Mouse (Mus musculus): ENCODE results near the gene Atp2b1.

The Atp2b1 gene

DNA sequence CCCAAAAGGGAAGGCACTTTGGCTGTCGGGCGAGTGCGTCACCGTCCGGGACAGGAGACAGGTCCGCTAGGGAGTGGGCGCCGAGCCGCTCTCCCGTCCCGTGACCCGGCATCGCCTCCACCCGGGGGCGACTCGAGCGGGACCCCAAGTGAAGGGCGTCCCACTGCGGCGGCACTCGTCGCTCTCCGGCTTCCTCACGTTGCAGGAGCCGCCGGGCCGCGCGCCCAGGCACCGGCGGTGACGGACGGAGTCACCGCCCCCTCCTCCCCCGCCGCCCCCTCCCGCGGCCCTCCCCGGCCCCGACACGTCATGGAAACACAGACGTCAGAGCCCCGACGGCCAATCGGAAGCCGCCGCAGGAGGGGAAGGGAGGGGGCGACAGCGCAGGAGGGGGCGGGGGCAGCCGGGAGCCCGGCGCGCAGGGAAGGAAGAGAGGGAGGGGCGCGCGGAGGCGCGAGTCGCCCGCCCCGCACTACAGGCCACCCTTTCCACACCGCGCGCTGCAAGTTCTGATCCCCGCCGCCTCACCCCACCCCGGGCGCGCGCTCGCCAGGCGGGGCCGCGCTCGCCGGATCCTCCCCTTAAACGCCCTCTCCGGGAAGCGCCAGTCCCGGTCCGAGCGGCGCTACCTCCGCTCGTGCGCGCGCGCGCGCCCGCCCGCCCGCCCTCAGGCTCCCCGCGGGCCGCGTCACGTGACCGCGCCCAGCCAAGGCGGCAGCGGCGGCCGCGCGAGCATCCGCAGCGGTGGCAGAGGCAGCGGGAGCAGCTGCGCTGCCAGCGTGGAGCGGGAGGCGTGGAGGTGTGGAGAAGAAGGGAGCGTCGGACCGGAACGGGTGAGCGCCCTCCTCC is at the start of gene Atp2b1:
TSS of gene Atp2b1 (plus strand) at position 446 of the 849 bp plus-strand sequence.
- DNase-seq (ENCODE audit: low spot score in 2 of 2): peak; percentile 96 to 98

DNA sequence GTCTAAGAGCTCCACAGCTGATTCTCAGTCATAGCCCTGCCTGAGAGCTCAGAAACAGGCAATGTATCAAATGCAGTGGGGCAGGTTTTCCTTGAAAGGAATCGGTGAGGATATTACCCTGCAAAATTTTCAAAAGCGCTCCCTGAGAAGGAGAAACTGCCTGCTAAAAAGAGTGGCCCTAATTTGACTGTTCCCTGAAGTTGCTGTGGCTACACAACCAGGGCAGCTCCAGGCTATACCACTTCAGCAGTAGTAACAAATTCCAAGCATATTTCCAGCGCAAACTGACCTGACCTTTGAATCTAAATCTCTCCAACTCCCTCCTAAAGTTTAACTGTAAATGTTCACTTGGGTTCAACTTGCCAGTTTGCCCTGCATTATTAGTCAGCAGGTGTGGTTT is 49.4 kb upstream of the Atp2b1 start:
- DNase-seq (ENCODE audit: low spot score in 2 of 2): no peak

DNA sequence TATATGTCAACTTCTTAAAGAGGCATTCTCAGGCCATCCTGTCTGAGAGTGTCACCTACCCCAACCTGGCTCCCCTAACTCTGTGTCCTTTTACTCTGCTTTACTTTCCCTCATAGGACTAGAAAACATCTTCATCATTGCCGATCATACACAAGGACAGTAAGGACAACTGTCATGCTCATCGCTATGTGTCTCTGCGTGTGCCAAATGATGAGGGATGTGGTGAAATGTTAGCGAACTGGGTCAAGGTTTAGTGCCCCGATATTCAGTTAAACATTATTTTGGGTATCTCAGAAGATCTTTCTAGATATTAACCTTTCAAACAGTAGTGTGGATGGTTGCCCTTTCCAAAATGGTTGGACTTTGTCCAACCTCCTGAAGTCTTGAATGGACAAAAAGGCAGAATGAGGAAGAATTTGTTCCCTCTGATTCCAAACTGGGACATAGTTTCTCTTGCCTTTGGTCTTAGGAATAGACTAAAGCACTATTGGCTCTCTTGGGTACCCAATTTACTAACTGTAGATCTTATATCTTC is 47.3 kb upstream of the Atp2b1 start:
- DNase-seq (ENCODE audit: low spot score in 2 of 2): no peak

DNA sequence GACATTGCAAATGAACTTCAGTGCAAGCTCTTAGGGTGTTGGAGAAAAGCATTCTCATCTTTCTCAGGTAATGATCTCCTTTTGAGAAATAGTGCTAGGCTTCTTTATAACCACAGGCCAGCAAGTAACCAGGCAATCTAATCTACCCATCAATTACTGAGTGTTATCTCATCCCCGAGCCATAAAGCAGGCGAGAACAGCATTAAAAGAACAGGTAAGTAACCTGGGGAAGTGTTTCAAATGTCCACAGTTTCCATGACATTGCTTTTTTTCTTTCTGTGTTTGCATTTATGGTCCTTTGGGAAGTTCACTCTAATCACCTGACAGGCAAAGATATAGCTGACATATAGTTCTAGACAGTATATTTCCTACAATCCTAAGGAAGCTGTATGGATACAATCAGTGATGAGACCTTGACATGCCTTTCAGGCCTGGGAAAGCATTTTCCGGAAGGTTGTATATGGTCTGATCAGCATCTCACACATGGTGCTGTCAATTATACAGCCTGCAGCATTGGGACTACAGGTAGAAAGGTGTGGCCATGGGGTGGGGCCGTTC is 45.8 kb upstream of the Atp2b1 start:
- DNase-seq (ENCODE audit: low spot score in 2 of 2): no peak

DNA sequence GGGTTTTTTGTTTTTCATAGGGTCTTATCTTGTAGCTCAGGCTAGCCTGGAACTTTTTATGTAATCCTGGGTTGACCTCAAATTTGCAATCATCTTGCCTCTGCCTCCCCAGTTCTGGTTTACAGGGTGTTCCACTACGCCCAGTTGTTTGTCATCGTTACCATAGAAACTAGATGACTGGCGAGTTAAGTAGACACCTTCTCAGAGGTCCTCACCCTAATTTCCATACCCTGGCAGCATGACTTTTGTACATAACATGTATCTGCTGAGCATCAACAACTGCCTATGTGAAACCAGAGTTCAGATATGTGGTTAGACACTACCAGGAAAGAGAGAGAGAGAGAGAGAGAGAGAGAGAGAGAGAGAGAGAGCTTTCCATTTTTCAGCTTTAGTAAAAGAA is 36.4 kb upstream of the Atp2b1 start:
- DNase-seq (ENCODE audit: low spot score in 2 of 2): no peak

DNA sequence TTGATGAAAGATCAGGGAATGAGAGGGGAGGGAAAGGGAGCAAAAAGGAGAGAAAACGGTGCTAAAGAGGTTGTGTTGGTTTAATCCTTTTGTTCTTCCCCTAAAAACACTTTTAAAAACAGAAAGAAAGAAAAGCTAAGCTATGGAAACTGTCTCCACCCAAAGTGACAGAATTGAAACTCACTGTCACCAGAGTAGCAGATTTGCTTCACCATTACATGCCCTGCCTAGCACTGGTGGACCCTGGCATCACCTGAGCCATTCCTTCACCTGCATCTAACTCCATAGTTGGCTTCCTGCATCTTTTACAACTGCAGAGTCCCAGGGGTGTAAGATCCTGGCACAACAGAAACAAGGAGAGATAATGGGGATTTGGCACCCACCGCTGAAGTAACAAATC is 35.6 kb upstream of the Atp2b1 start:
- no peak for DNase-seq (ENCODE audit: low spot score in 2 of 2)

DNA sequence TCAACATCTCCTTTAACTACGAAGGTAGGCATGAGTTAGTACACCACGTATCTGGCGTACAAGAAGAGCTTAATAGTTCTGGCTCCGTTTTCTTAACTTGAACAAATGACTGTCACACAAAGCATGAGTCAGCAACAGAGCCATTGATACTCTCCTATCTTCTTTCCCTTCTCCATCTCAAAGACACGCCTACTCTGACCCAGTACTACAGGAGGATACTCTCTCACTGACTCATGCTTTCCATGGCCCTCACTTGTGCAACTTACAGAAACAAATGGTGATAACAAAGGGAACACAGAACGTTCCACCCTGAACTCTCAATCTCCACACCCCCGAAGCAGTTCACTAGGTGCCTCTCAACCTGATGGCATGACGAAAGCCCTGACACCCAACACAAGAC is 34.1 kb upstream of the Atp2b1 start:
- peak; percentile 9 to 19 for DNase-seq (ENCODE audit: low spot score in 2 of 2)

DNA sequence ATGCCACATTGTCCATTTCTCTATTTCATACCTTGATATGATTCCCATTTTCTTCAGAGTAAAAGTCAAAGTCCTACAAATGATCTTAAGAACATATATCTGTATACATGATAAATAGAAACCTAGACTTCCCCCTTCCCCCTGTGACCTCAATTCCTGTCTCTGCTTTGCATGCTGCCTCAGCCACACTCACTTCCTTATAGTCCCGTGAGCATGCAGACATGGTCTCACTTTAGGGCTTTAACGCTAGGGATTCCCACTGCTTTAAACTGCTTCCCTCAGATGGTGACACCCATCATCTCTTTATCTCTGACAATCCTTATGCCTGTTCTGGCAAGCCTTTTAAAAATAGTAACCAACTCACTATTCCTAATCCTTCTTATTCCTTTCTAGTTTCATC is 33.5 kb upstream of the Atp2b1 start:
- DNase-seq (ENCODE audit: low spot score in 2 of 2): peak; percentile 10 to 42

DNA sequence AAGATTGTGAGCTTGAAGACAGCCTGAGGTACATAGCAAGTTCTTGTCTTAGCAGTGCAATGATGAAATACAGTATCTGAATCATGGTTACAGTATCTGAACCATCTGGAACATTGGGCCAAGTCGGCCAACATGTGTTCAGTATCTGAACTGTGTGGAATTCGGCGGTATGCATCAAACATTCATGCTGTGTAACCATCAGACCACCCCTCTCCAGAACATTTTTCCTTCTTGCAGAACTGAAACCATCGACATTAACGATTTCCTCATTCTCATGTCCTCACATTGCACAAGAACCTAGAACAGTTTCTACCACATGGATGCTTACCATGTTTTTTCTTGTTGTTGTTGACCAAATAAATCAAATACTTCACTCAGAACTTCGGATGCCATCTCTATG is 32.7 kb upstream of the Atp2b1 start:
- peak in 1 of 2 experiments; percentile 28 for DNase-seq (ENCODE audit: low spot score in 2 of 2)

DNA sequence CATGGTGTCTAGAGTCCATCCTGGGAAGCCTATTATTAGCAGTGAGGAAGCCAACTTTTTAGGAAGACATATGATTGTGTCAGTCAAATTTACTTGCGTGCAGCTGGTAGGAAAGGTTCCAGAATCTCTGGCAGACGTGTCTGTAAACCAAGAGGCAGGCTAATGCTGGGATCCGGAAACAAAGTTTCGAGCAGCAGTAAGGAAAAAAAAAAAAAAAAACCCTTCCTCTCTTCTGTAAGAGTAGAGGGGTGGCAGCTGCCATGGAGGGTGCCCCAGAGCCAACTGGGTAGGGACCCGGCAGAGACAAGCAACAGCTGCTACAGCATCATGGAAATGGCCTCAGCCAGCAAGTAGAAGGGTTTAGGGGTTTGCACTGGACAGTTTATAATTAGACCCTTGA is 31.6 kb upstream of the Atp2b1 start:
- no peak for DNase-seq (ENCODE audit: low spot score in 2 of 2)

DNA sequence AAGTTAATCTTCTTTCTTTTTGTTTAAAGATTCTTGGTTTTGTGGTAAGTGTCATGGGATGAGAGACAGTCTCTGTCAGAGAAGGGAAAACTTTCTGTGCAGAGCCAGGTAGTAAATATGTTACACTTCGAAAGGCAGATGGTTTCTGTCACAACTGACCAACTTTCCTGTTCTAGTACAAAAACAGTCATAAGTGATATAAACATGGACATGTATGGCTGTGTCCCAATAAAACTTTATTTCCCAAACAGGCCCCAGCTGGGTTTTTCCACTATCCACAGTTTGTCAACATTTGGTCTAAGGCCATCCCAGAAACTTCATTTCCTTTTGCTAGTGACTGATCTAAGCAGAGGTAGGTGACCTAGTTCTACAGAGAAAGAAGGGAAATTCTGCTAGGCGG is 29.8 kb upstream of the Atp2b1 start:
- no peak for DNase-seq (ENCODE audit: low spot score in 2 of 2)

DNA sequence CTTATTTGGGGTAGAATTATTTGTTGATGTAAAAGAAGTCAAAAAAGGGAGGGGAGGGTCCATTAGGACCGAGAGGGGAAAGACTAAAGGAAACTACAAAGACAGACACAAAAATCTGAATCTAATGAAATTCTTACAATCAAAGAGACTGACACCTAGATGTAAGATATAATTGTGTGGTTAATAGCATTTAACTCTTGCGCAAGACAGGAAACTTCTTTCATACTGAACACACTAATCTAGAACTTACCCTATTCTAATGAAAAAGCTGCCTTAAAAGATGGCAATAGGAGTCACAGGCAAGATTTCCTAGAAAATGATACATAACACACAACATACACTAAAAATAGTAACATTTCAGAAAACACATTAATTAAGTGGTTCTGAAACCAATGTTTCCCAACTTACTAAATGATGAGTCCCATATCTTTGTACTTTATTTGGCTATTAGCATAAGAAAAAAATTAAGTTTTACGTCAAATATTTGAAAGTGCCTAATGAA is 27.4 kb upstream of the Atp2b1 start:
- DNase-seq (ENCODE audit: low spot score in 2 of 2): no peak

DNA sequence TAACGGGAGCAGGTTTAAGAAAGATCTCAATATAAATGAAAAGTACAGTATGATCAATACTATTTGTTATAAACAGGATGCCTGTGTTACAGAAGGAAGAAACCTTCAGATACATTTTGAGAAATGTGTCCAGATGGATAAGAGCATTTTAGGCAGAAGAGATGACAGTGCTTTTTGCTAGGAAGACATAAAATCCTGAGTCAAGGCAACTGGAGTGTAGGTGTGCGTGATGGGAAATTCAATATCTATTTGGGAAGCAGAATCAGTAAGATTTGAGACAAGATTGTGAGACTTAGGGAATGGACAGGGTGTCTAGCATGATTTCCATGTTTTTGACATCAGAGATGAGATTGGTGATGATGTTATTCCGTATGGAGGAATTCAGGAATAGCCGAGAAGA is 22.8 kb upstream of the Atp2b1 start:
- no peak for DNase-seq (ENCODE audit: low spot score in 2 of 2)

DNA sequence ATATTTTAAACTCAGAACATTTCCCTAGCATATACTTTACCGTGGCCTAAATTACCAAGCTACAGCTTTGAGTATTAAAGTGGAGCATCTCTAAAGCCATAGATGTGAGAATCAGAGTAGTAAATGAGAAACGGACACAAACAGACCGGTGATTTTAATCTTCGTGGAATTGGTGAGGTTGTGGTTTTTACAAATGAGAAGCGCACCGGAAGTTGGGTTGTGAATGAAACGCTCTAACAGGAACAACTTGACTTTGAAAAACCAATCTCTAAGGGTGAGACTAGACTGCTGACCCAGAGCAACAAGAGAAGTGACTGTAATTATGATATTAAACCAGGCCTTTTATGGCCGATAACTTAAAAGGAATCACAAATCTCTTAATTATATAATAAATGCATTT is 16.7 kb upstream of the Atp2b1 start:
- no peak for DNase-seq (ENCODE audit: low spot score in 2 of 2)

DNA sequence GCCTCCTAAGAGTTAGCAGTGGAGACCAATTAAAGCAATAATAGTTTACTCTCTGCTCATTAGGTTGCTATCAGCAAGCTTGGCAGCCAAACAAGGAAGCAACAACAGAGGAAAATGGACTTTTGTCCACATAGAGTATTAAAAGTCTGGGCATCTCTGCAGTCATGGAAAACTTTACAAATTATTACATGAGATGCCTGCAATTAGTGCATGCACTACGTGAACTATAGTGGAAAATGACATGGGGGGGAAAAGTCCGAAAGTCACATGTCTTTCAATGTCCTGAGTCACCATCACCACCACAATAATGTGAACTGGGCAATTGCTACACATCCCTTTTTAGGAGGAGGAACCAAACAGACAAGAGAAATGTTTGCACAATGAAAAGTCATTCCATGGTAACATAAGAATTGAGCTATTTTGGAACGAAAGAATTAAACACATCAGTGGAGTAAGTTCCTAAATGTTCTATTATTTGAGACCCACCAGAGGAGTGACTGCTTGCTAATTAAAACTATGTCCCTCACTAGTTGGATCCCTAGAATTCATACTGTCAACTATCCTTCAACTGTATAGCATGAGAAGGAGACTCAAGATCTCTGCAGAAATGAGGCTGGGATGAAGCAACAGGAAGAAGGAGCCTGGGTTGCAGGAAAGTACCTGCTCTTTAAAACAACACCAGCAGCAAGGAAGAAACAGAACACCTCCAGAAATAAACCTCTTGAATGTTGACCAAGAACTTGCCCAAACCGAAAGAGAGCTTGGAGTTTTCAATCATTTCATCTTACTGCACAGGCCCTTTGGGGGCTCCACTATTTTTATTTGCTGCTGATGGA is 16.1 kb upstream of the Atp2b1 start:
- peak in 1 of 2 experiments; percentile 15 for DNase-seq (ENCODE audit: low spot score in 2 of 2)

DNA sequence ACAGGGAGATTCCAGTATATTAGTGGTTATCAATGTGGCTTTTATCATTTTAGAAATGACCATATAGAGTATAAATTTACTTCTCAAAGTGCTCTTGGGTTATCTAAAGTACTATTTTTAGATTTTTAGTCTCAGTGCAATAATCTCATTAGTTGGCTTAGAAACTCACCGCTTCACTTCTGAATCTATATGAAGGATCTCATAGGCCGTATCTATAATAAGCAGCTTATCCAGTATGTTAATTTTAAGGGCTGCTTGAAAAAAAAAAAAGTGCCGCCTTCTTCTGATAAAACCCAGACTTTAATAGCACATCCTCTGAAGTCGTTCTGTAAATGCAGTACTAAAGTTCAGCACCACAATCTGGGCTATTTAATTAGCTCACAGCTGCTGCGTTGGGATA is 12.7 kb upstream of the Atp2b1 start:
- no peak for DNase-seq (ENCODE audit: low spot score in 2 of 2)

DNA sequence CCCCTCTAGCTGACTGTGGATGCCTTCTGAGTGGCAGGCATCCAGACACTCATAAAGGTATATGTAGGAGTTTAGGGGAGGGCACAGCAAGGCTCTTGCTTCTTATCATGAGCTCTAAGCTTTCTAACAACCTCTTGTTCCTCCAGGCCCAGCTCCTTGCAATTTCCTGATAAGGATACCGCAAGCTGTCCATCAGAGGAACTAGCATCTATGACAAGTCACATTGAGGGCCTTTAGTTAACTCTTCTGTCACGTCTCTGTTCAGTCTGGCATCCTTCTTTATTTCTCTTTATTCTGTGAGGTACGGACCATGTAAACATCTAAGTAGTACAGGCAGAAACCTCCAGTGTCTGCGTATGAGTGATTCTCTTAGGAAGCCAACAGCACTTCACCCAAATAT is 8.2 kb upstream of the Atp2b1 start:
- DNase-seq (ENCODE audit: low spot score in 2 of 2): no peak

DNA sequence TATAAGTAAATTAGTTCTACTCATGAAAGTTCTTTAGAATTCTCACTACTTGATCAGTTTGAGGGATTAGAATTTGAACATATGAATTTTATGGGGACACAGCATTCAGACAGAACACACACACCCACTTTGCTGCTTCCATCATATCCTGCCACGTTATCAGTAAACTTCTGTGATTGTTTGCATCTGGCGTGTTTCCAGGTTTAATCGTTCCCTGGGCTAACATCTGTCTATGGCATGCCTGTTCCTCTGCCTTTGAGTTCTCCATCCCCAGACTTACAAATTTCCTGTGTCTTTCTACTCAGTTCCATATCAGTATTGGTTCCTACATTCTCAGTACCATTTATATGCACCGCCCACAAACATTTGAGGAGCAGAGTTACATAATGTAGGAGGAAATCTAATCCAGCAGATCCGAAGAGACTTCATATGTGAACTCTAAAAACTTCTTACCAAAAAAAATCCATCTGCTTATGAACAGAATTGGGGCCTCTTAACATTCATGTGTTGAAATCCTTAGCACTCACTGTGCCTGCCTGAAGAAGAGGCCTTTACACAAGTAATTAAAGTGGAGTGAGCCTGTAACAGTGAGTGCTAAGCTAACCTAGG is 7.2 kb upstream of the Atp2b1 start:
- no peak for DNase-seq (ENCODE audit: low spot score in 2 of 2)

DNA sequence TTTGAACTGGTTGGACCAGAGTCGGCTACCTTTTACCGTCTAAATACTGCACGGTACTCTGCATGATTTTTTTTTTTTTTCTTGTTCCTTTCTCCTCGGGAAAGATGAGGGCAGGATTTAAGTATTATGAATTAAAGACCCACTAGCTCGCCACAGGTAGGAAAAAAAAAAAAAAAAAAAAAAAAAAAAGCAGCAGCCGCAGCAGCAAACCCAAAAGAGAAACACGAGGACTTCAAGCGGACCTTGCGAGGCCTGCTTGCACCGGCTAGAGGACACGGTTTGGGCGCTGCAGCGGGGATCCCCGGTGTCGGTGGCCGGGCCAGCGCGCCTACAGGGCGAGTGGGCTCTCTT is 621 bp upstream of the Atp2b1 start:
- DNase-seq (ENCODE audit: low spot score in 2 of 2): no peak

DNA sequence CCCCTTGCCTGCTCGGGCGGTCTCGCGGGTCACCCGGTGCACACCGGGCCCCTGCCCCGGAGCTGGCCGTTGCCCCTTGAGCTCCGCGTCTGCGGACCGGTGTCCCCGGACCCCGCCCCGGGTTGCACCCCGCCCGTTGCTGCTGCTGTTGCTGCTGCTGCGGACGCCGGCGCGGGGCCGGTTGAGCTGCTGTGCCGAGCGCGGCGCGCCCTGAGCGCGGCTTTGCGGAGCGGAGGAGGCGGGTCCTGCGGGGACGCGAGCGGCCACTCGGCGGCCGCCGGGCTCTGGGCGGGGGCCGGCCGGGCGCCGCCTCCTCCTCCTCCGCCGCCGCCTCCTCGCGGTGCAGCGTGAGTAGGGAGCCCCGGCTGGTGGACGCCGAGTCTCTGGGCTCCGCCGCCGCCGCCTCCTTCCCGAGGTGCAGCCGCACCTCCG is 620 bp downstream of the Atp2b1 start:
- peak; percentile 87 to 89 for DNase-seq (ENCODE audit: low spot score in 2 of 2)

DNA sequence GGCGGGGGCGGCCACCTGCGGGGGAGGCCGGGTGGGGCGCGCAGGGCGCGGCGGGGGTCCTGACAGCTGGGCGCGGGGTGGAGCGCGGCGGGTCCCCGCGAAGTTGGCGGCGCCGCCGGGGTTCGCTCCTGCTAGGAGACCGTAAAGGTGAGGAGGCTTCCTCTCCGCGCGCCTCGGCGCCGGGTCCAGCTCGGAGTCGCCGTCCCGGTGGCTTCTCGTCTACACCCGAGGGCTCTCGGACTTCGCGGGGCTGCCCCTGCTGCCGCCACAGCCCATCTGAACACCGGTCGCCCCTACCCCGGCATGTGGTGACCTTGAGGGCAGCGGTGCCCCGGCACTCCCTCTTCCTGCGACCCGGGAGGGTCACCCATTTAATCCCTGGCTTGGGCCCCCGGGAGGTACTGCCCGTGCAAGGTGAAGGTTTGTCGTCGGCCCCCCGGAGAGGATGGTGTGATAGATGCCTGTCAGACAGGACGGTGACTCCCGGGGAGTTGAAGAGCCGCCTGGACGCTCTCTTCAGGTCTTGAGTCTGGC is 1.3 kb downstream of the Atp2b1 start:
- peak; percentile 43 to 51 for DNase-seq (ENCODE audit: low spot score in 2 of 2)

Data from heart, adult 9 months (tissue).